Mouse (Mus musculus) bone marrow macrophage, adult 2 months (primary cell): Measurements from ENCODE around the gene Ankdd1a. TPM values are rescaled to one million over a fixed set of nuclear protein-coding genes. Genes with fewer than 3 reads are reported as not detected.

Source experiments
- H3K27ac ChIP-seq: 2 replicates; pipeline ENCODE4 v1.5.1; 2012; ENCODE audit warnings: low read depth, low read length; ENCODE audit not compliant: insufficient read depth
- H3K4me1 ChIP-seq: 2 replicates; pipeline ENCODE4 v1.6.1; 2012; ENCODE audit warnings: low read length; ENCODE audit not compliant: control insufficient read depth, insufficient read depth
- H3K4me3 ChIP-seq: 2 replicates; pipeline ENCODE4 v1.5.1; 2012; ENCODE audit warnings: mild to moderate bottlenecking, low read length, moderate library complexity; ENCODE audit not compliant: insufficient read depth
- CTCF ChIP-seq: IDR thresholded peaks from 2 replicates; pipeline ENCODE4 v1.5.1; 2012; ENCODE audit warnings: low read depth, mild to moderate bottlenecking, low read length, moderate library complexity
- POLR2A ChIP-seq: IDR thresholded peaks from 2 replicates; pipeline ENCODE4 v1.6.1; 2012; ENCODE audit warnings: mild to moderate bottlenecking, low read depth, low read length, borderline replicate concordance
- polyA plus RNA-seq: library from polyadenylated mRNA; stranded (reverse); fragments of >200 nt; gene quantifications from 2 replicates; pipeline ENCODE4 v1.2.4, GENCODE M21; 2012; ENCODE audit not compliant: missing spikeins, insufficient read depth, insufficient read length

Ankdd1a gene
- polyA plus RNA-seq: 4.1 and 6.4 TPM in 2 replicates

DNA sequence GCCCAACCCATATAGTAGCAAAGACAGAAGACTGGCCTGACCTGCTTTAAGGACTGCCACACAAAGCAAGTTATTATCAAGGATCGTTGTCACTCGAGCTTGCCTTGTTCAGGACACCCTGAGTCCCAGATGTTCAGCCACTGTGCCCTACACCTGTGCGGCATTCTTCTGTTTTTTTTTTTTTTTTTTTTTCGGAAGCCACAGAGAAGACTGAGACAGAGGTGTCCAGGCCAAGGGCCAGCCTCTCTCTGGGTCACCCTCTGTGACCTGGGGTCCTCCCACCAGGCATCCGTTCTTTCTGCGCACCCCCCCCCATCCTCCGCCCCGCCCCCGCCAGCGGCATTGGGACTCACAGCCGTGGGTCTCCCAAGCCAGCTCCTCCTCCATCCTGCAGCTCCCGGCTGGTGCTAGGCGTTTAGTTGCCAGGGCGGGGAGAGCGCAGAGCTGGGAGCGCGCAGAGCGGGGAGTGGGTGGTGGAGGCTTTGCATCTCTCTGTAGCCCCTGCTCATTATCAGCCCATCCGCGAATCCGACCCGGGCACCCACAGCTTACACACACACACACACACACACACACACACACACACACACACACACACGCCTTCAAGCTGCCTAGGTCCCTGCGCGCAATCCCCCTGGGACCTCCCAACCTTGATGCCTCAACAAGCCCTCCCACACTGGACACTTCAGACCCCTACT, at the start of gene Ankdd1a:
Ankdd1a (minus strand) TSS at position 387 of the 698 bp plus-strand sequence.
- Histone ChIP-seq H3K4me3 (no peak within 1 kb of the TSS), H3K27ac (no peak within 1 kb of the TSS), H3K4me1 (peaks cover 26% of the 10 kb centered on the region)
- no peak for TF ChIP-seq POLR2A
- no peak for TF ChIP-seq CTCF

- Histone ChIP-seq H3K27ac (peak overlapping the region; percentile 88), H3K4me1 (peaks cover 68% of the 10 kb centered on the region), H3K4me3 (no peak overlapping the region)
- TF ChIP-seq CTCF (no peak), POLR2A (no peak)
These were observed 49.5 kb upstream of the Ankdd1a start for GRCm38 (mm10) chr9:65569491-65569971.

DNA sequence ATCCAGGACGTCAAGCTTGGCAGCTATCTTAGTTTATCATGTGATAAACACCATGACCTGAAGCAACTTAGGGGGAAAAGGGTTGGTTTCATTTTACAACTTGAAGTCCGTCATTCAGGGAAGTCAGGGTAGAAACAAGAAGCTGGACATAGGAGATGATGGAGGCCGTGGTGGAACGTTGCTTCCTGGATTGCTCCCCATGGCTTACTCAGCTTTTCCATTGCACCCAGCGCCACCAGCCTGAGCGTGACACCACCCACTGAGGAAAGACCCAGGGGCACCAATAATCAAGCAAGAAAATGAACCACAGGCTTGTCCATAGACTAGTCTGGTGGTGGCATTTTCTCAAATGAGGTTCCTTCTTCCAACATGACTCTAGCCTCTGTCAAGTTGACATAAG, 48.8 kb upstream of the Ankdd1a start:
- Histone ChIP-seq H3K27ac (peak overlapping the region; percentile 88), H3K4me3 (no peak overlapping the region), H3K4me1 (peaks cover 73% of the 10 kb centered on the region)
- TF ChIP-seq CTCF (no peak), POLR2A (no peak)

DNA sequence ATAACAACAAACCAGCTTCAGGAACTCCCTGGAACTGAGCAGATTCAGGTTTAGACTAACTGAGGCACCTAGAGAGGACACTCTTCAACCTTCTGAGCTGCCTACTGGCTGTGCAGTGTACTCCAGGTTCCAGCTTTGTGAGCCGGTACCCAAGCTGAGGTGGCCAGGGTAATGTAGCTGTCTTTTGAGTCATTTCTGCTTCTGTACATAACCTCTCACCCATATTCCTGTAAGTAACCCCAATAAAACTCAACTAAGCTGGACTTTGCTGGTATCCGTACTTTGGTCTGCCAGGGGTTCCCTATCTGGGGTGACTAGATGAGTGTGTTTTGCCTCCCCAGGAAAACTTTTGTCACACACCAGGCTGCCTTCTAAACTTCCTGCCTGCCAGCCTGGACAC, 44.7 kb upstream of the Ankdd1a start:
- no peak overlapping the region for H3K4me3 ChIP-seq
- H3K4me1 ChIP-seq: peaks cover 79% of the 10 kb centered on the region
- TF ChIP-seq CTCF (no peak), POLR2A (no peak)
- peak overlapping the region; percentile 60 for H3K27ac ChIP-seq

- TF ChIP-seq POLR2A (no peak), CTCF (no peak)
- H3K27ac ChIP-seq: peak overlapping the region; percentile 76
- peaks cover 80% of the 10 kb centered on the region for H3K4me1 ChIP-seq
- H3K4me3 ChIP-seq: no peak overlapping the region
These were observed 43.1 kb upstream of the Ankdd1a start for GRCm38 (mm10) chr9:65563073-65563472.

DNA sequence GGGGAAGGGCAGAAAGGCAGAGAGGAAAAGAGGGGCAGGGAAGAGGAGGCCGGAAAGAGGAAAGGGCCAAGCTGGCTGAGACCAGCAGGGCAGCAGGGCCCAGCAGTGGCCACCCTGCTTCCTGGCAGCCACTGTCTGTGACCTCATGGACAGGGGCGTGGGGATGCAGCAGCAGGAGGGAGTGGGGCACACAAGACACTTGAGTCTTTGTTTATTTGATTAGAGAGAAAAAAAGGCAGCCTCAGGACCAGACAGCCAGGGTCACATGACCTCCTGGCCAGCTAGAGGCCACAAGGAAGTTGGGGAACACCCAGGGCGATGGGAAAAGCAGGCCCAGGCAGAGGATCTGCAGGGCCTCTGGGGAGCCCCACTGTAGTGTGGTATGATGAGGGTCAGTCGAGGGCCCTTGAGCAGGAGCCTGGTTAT, 42.1 kb upstream of the Ankdd1a start:
- H3K4me1 ChIP-seq: peaks cover 80% of the 10 kb centered on the region
- H3K4me3 ChIP-seq: no peak overlapping the region
- TF ChIP-seq CTCF (no peak), POLR2A (no peak)
- peak overlapping the region; percentile 76 for H3K27ac ChIP-seq

- peak overlapping the region; percentile 76 for H3K27ac ChIP-seq
- TF ChIP-seq POLR2A (no peak), CTCF (no peak)
- H3K4me1 ChIP-seq: peaks cover 73% of the 10 kb centered on the region
- no peak overlapping the region for H3K4me3 ChIP-seq
These were observed 41.0 kb upstream of the Ankdd1a start for GRCm38 (mm10) chr9:65561016-65561415.

GRCm38 (mm10) chr9:65558806-65559205, 38.8 kb upstream of the Ankdd1a start:
- no peak overlapping the region for H3K4me3 ChIP-seq
- TF ChIP-seq POLR2A (no peak), CTCF (no peak)
- no peak overlapping the region for H3K27ac ChIP-seq
- H3K4me1 ChIP-seq: peaks cover 73% of the 10 kb centered on the region

GRCm38 (mm10) chr9:65556979-65557378, 37.0 kb upstream of the Ankdd1a start:
- Histone ChIP-seq H3K4me1 (peaks cover 72% of the 10 kb centered on the region), H3K4me3 (no peak overlapping the region), H3K27ac (no peak overlapping the region)
- no peak for TF ChIP-seq POLR2A
- no peak for TF ChIP-seq CTCF

DNA sequence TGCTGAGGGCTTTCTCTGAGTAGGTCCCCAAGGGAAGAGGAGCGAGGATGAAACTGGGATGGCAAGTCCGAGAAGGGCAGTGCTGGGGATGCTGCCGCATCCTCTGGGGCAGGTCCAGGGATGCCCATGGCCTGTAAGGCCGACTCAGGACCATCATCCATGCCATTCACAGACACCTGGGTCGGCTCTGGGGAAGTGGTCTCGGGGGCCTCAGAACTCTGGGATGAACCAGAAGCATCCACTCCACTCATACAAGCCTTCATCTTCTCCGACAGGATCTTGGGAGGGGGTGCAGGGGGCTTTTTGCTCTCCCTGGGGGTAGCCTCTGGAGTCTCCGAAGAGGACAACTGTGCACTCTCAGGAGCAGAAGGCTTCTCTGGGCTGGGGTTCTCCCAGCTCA, 36.4 kb upstream of the Ankdd1a start:
- TF ChIP-seq POLR2A: no peak
- TF ChIP-seq CTCF: no peak
- Histone ChIP-seq H3K4me3 (no peak overlapping the region), H3K4me1 (peaks cover 72% of the 10 kb centered on the region), H3K27ac (no peak overlapping the region)
